9 mouse cellular contexts compared by ENCODE assay signal in the genomic region with DNA sequence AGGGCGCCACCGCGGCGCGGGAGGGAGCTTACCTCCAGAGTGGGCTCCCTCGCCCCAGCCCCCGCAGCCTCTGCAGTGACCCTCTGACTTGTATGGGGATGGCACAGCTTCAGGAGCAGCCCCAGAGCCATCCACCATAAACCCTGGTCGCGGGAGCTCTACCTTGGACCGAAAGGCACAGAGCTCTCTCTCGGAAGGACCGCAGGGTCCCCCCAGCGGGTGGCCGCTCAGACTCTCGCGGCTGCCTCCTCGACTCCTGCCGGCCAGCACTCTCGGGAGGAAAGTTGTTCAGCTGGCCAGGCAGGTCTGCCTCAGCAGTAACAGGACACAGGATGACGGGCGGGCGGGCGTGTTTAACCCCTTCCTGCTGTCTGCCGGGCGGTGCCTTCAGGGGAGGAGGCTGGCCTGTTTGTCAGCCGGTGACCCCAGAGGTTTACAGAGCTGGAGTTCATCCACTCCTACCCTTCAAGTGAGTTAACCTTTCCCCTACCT. TPM values are rescaled to one million over a fixed set of nuclear protein-coding genes. Genes with fewer than 3 reads are reported as not detected.
DNase-seq lines count a peak whose midpoint lies in the region; ATAC-seq lines count a peak whose summit lies in the region.
"Had no signal": no experiment of that assay in that cellular context is flagged by ENCODE, and none has a peak within 500 bp of the region (broad histone marks: within the 10 kb centered on the region; RNA-seq: fewer than 3 reads in every experiment).

Epn3 (minus strand) TSS at position 314 of the 492 bp plus-strand sequence.

- peak within 1 kb of the TSS; percentile 70 for H3K9ac ChIP-seq in heart, embryonic 15.5 days
- peak within 1 kb of the TSS; percentile 76 for H3K9ac ChIP-seq in stomach, embryonic 16.5 days (ENCODE audit: low read length)

- peak within 1 kb of the TSS; percentile 94 for H3K27ac ChIP-seq in heart, embryonic 15.5 days
- H3K27ac ChIP-seq in stomach, embryonic 16.5 days (ENCODE audit: low read length), result peak within 1 kb of the TSS; percentile 98

- H3K4me3 ChIP-seq in heart, embryonic 15.5 days, result peak within 1 kb of the TSS; percentile 61
- H3K4me3 ChIP-seq in stomach, embryonic 16.5 days (replicated peaks; ENCODE audit: low read length), result peak within 1 kb of the TSS; percentile 47
- H3K4me3 ChIP-seq: myocyte had no signal

- H3K27me3 ChIP-seq in heart, embryonic 15.5 days, result 0 out of 2 replicates have a peak, but pooled peaks cover 2% of the 10 kb centered on the region
- no peaks in the 10 kb centered on the region for H3K27me3 ChIP-seq in stomach, embryonic 16.5 days (ENCODE audit: control insufficient read depth, insufficient read depth, low read length)

- no peaks in the 10 kb centered on the region for H3K9me3 ChIP-seq in heart, embryonic 15.5 days (replicated peaks)
- H3K9me3 ChIP-seq in stomach, embryonic 16.5 days (replicated peaks; ENCODE audit: control insufficient read depth, low read length), result no peaks in the 10 kb centered on the region

- no peak for DNase-seq in adrenal gland, adult 2 months
- DNase-seq in kidney, postnatal 10 days, result peak; percentile 79
- peak; percentile 76 for DNase-seq in lung, postnatal 25 days (ENCODE audit: low spot score)
- DNase-seq in thymus, postnatal 25 days, result no peak

- peak within 1 kb of the TSS; percentile 73 for H3K4me2 ChIP-seq in heart, embryonic 15.5 days
- H3K4me2 ChIP-seq in stomach, embryonic 16.5 days (ENCODE audit: low read depth, low read length), result peak within 1 kb of the TSS; percentile 52

- ATAC-seq in common myeloid progenitor, adult 5-6 weeks (replicated peaks; ENCODE audit: low read depth, poor library complexity, severe bottlenecking), result peak; percentile 27
- ATAC-seq in heart, embryonic 15.5 days (replicated peaks; ENCODE audit: insufficient number of reproducible peaks, insufficient read depth, low FRiP score, low read depth), result peak; percentile 48; the same call in 1 of the 2 replicates
- ATAC-seq in stomach, embryonic 16.5 days (ENCODE audit: insufficient read depth, low FRiP score), result peak; percentile 76
- ATAC-seq in frontal cortex, adult (ENCODE audit: low TSS enrichment), result no peak

- peaks cover 6% of the 10 kb centered on the region; the same call in 1 of the 2 replicates for H3K36me3 ChIP-seq in heart, embryonic 15.5 days
- H3K36me3 ChIP-seq in stomach, embryonic 16.5 days (ENCODE audit: control insufficient read depth, insufficient read depth, low read length), result no peaks in the 10 kb centered on the region

- 0% methylated on average over 26 of the region's 26 CpGs for whole genome bisulfite sequencing in heart, embryonic 15.5 days
- WGBS in stomach, embryonic 16.5 days, result under 1% methylated on average over 25 of the region's 26 CpGs

- peaks cover 53% of the 10 kb centered on the region for H3K4me1 ChIP-seq in heart, embryonic 15.5 days (replicated peaks)
- peaks cover 24% of the 10 kb centered on the region for H3K4me1 ChIP-seq in stomach, embryonic 16.5 days (ENCODE audit: control insufficient read depth, insufficient read depth, low read length)

RNA-seq across cellular contexts. Expression of gene Epn3, which starts in this region (rescaled TPM):
- 10 to 100 TPM; 23.3 to 40.4 TPM for total RNA-seq in adrenal gland, adult 2 months (2021)
- polyA plus RNA-seq in adrenal gland, adult 2 months (2012; rRNA removed), result 23.0 and 25.5 TPM in 2 replicates
- not detected in 2 replicates for total RNA-seq in common myeloid progenitor, adult 5-6 weeks (2017)
- 13.1 and 16.9 TPM in 2 replicates for polyA plus RNA-seq in heart, embryonic 15.5 days (2015; fragmentation: Nextera tagmentation; extraction: Ambion mirVana)
- polyA plus RNA-seq in stomach, embryonic 16.5 days (2015; fragmentation: Nextera tagmentation; extraction: Ambion mirVana), result 17.0 and 21.1 TPM in 2 replicates

Comparison
In these comparisons a context has a peak if more than half of its experiments do, and no peak if none do; other contexts are left out.
1. RNA of gene Epn3 (total RNA-seq): 23.3 to 40.4 TPM in adrenal gland, adult 2 months; not detected in common myeloid progenitor, adult 5-6 weeks; every median in the first group is over 10 times any median in the second.
2. Peak in ATAC-seq in common myeloid progenitor, adult 5-6 weeks; RNA of the gene not detected or under 1 TPM.
3. DNase-seq: peak in kidney, postnatal 10 days (single experiment) and lung, postnatal 25 days (single experiment); none in adrenal gland, adult 2 months (single experiment) and thymus, postnatal 25 days (single experiment).